Mouse (Mus musculus): ENCODE results near the gene Zbtb8os.
A peak's percentile ranks its signal among the peaks of the same experiment; 100 is the strongest.

GRCm38 (mm10) chr4:129376961-129377545 lies 41.6 kb downstream of the Zbtb8os start:
- peak; percentile 34 for TF ChIP-seq POLR2A (IDR thresholded peaks at IDR 0.05; ENCODE audit: low read depth, low read length)
- no peak for TF ChIP-seq CTCF (IDR thresholded peaks at IDR 0.05; ENCODE audit: borderline replicate concordance, insufficient read depth, low read length)
